Mouse (Mus musculus): ENCODE data around the gene Slc25a42.
A peak's percentile ranks its signal among the peaks of the same experiment; 100 is the strongest.

Gene Slc25a42

DNA sequence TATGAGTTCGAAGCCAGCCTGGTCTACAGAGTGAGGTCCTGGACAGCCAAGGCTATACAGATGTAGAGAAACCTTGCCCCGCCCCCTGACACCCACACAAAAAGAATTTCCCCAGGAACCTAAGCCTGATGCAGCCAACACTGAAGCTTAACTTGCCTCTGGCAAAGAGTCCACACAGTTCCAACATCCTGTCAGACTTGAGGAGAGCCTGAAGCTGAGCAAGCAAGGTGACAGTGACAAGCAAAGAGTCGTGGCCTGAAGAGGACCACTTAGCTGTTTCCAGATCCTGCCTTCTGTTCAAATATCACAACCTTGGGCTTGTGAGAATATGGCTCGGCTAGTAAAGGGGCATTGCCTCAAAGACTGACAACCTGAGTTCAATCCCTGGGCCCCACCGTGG, 3.0 kb upstream of the Slc25a42 start:
- no peak for DNase-seq (ENCODE audit: low read depth, low spot score)

DNA sequence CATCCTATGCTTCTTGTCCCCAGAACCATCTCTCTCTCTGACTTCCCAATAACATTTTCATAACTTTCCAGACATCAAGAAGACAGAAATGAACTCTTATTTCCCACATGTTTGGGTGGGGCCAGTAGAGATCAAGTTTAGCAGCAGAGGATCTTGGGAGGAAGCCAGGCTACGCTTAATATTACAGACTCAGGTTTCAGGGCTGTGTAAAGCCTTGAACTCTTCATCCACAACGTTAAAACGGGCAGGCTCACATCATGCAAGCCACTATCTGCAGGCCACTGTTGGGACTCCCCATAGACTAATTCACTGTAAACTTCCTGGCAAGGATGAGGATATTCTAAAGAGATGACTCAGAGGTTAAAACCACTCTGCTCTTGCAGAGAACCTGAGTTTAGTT, 2.3 kb upstream of the Slc25a42 start:
- no peak for DNase-seq (ENCODE audit: low read depth, low spot score)

DNA sequence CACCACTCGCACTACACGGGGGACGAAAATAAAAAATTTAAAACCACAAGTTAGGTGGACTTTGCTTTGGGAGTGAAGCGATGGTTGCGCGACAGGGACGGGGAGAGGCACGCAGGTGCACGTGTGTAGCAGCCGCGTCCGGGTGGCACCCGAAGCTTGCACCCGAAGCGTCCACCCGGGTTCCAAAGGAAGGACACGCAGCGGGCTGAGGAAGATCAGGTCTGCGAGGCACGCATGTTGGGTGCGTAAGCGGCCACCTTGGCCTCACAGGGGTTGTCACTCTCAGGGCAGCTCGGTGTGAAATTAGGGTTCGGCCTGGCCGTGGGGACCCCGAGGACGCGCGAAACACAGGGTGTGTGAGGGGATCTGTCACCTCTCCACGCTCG, 386 bp downstream of the Slc25a42 start:
- no peak for DNase-seq (ENCODE audit: low read depth, low spot score)

DNA sequence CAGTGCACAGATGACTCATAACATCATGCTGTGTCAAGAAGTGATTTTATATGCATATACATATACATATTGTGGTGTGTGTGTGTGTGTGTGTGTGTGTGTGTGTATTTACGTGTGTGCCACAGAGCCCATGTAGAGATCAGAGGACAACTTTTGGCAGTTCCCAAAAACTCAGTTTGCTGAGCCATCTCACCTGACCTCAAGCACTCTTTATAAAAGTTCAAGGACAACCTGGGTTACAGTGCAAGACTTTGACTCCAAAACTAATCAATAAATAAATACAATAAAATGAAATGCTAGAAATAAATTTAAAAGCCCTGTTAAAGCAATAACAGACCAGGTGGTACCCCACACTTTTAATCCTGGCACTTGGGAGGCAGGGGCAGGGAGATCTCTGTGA, 830 bp downstream of the Slc25a42 start:
- no peak for DNase-seq (ENCODE audit: low read depth, low spot score)

DNA sequence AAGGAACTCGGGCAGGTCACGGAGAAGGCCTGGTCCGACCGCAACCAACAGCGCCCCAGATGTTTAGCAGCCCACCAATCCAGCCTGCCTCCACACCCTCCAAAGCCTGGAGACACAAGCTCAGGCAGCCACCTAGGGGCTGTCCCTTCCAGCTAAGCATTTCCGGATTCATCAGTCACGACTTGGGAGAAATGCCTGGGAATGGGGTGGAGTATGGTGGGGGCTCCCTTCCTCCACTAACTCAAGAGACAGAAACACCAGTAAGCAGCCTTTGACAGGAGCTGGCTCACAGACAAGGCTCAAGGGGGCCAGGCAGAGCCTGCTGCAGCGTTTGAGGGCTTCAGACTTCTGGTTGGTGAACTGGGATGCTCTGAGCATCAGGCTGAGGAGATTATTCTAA, 1.6 kb downstream of the Slc25a42 start:
- DNase-seq (ENCODE audit: low read depth, low spot score), result peak; percentile 53

DNA sequence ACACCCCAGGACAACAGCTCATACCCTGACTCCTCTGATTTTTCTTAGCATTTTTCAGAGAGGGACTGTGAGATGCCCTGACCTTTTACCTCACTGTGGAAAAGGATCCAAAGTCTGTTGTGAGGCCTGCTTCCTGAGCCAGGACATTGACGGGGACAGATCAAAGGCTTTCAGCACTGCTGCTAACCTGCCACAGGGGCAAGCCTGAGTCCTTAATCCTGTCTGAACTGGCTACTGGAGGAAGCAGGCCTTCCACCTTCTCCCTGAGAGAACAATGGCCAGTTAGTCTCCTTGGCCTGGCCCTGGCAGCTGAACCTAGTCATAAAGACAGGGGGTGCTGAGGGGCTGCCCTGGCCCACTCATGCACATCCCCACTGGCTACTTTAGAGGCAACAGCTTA, 4.0 kb downstream of the Slc25a42 start:
- DNase-seq (ENCODE audit: low read depth, low spot score), result no peak

DNA sequence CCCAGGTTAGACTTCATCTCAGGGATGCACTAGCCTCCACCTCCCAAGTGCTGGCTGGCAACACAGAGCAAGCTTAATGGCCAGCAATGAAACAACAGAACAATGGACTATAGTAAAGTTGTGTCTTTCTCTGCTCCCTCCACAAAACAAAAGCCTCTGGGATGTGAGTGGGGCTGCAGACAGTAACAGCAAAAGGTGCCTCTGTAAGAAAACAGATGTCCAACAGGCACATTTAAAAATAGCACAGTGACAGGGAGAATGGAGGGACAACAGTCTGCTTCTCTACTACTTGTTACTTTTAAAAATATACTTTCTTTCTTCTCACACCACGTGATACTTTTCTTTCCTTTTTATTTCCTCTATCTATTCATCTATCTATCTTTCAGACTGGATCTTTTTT, 7.3 kb downstream of the Slc25a42 start:
- no peak for DNase-seq (ENCODE audit: low read depth, low spot score)

DNA sequence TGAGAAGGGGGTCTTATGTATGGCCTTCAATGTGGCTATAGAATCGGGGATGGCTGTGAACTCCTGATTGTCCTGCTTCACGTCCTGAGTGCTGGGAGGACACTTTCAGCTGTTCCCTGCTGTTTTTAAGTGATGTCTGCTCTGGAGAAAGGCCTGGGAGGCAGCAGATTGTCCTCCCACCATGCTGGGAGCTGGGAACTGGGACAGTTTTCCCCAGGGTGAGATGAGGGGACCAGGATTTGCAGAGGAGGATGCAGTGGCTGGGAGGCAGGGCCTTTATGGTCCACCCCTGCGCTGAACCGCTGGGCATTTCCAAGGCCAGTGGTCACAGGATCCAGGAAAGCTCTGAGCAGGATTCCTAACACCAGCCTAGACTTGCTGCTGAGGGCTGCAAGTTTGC, 9.0 kb downstream of the Slc25a42 start:
- DNase-seq (ENCODE audit: low read depth, low spot score), result peak; percentile 33

DNA sequence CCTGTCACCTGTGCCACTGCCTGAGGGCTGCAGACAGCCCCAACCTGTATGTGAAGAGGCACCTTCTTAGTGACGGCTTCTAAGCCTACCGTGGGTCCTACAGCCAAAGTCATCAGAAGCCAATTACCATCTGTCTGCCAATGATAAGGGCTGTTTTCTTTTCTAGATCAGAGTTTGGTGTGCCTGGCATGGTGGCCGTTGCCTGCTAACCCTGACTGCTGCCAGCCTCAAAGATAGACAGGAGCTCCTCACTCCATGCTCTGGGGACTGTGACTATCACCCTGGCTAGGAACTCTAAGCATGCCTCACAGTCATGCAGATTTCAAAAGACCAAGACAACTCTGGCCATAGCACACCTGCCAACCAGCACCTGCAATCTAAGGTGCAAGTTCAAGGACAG, 10.7 kb downstream of the Slc25a42 start:
- DNase-seq (ENCODE audit: low read depth, low spot score), result no peak

DNA sequence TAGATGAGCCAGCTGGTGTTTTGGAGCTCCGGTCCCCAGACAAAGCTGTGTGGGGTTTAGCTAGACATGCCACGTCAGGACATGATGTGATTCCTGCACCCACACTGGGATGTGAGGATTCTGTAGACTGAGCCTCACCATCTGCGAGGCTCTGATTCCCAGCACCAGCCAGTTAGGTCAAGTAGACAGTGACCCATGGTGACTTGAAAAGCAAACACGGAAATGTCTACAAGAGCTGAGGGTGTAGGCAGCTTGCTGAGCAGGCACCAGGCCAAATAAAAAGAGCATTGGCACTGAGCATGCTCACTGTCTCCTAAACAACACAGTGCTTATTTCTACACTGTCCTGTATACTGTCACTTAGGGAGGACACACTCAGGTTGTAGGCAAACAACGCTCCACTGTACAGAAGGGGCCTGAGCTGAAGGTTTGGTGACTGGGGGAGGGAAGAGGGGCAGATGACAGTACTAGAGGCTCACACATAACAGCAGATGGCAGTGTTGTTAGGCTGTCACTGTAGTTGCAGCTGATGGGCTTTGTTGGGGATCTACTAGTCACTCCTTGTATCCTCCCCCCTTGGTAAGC, 11.9 kb downstream of the Slc25a42 start:
- peak; percentile 59 for DNase-seq (ENCODE audit: low read depth, low spot score)

DNA sequence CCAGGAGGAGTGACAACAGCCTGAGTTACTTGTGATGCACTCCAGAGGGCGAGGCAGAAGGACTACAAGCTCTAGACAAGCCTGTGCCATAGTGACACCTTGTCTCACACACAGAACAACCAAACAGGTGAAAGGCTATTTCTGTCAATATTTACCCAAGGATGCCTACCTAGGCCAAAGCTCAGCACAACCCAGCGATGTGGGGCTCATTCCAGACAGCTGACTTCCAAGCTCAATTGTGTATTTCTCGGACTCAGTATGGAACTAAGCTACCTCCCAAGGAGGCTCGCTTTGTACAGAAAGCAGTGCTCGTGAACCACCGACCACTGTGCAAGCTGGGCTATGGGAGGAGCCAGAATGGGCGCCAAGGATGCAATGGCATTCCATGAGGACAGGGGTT, 14.5 kb downstream of the Slc25a42 start:
- no peak for DNase-seq (ENCODE audit: low read depth, low spot score)

DNA sequence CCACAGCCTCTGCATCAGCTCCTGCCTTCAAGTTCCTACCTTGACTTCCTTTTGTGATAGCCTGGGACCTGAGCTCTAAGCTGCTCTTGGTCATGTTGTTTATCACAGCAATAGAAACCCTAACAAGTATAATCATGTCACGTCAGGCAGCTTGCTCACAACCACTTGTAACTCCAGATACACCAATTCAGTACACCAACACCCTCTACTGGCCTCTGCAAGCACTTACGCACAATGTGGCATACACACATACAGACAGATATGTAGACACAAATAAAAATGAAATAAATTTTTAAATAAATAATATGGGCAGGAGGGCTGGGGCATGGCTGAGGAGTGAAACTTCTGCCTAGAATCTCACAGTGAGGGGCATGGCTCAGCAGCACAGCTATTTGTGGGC, 16.3 kb downstream of the Slc25a42 start:
- DNase-seq (ENCODE audit: low read depth, low spot score), result no peak

DNA sequence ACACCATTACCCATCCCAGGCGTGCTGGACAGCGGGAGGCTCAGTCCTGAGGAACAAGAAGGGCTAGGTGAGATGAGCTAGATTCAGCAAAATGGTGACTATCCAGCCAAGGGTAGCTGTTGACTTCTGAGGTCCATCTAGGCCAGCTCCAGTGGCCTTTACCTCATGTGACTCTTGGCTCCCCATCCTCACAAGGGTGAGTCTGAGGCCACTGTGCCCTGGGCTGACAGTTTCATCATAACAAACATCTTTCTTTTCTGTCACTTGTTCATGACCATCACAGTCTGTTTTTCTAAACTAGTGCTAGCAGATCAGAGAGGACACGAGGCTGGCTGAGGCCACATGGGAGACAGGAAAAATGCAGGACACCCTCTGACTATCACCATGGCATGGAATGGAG, 17.9 kb downstream of the Slc25a42 start:
- DNase-seq (ENCODE audit: low read depth, low spot score), result no peak

DNA sequence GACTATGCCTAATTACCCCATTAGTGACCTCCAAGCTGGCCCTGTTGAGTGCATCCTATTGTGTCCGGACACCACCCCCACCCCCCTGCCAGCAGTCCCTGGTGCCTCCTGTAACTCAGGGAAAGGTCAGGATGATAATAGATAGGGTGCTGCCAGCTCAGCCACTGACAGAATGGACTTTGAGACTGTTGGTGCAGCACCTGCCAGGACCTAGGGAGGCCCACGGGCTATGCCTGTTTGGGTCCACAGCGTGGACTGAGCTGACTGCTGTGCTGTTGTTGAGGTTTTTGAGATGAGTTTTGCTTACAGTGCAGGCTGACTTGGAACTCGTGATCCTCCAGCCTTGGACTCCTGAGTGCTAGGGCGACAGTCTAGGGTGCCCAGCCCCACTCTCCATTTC, 18.9 kb downstream of the Slc25a42 start:
- no peak for DNase-seq (ENCODE audit: low read depth, low spot score)

DNA sequence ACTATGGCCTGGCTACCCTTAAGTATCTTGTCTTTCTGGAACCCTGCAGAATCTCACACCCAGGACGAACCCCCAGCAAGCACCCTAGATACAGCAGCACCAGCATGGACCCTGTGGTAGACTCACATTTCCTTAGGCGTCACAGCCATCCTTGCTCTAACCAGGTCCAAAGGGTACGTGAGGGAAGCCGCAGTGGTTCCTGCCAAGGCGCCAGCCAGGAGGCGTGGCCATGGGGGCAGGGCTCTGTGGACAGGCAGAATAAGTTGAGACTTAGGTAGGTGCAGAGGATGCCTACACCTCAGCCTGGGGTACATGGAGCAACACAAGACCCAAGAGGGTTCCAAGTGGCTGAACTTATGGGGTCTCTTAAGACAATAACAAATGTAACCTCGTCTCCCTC, 23.4 kb downstream of the Slc25a42 start:
- DNase-seq (ENCODE audit: low read depth, low spot score), result no peak

DNA sequence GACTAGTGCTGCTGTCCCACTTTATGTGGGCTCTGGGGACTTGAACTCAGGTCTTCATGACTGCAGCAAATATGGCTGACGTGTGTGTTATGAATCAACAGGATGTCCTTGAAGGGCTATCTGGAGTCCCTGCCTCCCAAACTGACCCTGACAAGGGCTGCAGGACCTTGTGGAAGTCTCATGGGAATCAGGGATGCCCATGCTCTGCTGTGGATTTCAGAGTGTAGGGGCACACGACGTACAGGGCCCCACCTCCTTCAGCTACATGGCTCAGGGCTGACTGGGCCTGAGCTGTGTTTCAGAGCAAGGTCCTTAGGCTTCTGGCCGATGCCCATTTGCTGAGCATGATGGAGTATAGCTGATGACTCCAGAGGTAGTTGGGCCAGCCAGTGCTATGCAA, 28.9 kb downstream of the Slc25a42 start:
- no peak for DNase-seq (ENCODE audit: low read depth, low spot score)

DNA sequence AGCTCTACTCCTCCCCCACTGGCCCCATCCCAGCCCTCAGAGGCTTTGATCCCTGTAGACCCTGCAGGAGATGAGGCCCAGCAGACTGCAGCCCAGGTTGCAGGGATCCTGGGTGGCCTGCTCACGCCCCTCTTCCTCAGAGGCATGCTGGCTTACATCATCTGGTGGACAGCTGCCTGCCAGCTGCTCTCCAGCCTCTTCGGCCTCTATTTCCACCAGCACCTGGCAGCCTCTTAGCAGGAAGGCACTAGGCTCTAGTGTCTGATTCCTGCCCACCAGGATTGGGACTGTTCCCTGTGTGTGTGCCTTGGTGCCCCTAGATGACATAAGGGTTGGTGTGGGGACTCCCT, 30.2 kb downstream of the Slc25a42 start:
- no peak for DNase-seq (ENCODE audit: low read depth, low spot score)

DNA sequence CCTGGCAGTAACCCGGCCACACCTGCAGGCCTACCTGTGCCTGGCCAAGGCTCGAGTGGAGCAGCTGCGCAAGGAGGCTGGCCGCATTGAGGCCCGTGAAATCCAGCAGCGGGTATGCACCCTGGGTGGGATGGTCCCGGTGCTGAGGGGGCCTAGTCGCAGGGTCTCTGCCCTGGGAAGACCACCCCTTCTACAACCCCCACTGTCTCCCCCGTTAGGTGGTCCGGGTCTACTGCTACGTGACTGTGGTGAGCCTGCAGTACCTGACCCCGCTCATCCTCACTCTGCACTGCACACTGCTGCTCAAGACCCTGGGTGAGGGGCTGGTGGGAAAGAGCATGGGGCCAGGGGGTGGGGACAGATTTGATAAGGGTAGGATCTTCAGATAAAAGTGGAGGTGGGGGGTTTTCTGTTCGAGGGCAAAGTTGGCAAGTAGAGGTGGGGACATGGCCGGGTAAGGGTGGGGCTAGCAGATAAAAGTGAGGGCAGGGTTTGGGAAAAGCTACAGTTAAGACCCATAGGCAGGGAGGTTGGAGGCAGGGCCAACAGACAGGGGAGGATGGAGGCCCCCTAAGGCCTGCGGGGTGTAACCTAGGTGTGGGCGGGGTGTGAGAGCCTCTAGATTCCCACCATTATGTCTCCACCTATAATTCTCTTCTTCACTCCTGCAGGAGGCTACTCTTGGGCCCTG, 30.7 kb downstream of the Slc25a42 start:
- DNase-seq (ENCODE audit: low read depth, low spot score), result no peak

DNA sequence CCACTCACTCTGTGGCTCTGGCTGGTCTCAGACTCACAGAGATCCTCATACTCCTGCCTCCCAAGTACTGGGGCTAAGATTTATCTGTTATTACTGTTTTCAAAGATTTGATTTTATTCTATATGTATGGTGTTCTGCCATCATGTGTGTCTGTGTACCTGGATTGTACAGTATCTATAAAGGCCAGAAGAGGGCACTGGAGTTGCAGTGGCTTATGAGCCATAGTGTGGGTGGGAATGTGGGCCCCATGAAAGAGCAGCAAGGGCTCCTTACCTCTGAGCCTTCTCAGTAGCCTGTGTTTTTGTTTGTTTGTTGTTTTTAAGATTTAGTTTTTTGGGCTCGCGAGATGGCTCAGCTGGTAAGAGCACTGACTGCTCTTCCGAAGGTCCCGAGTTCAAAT, 33.0 kb downstream of the Slc25a42 start:
- DNase-seq (ENCODE audit: low read depth, low spot score), result no peak

DNA sequence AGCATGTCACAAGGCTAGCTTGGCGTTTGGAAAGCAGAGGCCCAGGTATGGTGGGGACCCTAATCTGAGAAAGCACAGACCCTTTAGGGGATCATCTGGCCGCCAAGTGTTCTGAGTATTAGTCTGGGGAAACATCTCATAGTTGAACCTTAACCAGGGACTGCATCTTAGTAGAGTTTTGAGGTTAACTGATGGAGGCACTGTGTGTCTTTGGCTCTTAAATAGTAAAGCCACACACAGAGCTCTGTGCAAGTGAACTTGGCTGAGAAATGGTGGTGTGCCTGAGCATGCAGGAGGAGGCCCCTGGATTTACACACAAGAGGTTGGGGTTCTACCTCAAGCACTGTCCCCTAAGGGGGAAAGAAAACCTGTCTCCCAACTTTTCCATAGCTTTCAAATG, 33.9 kb downstream of the Slc25a42 start:
- no peak for DNase-seq (ENCODE audit: low read depth, low spot score)

DNA sequence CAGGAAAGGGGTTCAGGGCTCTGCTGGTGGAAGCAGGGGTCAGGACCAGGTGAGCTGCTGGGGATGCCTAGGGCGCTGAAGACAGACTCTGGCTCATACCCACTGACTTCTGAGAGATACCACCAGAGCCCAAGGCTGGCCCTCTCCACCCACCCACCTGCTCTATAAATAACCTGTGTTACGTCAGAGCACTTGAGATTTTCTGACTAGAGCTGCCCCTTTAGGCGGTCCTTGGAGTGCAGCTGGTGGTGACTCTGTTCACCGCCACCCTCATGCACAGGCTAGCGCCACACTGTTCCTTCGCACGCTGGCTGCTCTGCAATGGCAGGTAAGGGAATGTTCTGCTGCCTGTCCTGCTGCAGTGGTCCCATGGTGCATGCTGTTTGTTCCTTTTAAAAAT, 38.0 kb downstream of the Slc25a42 start:
- DNase-seq (ENCODE audit: low read depth, low spot score), result peak; percentile 11

DNA sequence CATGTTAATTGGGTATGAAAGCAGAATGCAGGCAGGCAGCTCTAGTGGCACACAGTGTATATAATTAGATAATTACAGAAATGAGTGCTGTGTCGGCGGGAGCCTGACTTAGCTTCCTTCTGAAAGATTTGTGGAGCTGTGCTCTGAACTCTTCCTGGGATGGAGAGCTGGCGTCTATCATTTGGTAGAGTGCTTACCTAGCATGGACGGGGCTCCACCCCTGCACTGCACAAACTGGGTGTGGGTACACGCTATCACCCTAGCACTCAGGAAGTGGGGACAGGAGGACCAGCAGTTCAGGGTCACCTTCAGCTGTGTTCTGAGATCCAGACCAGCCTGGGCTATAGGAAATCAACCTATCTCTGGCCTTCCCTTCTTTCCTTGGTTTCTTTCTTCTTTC, 38.8 kb downstream of the Slc25a42 start:
- DNase-seq (ENCODE audit: low read depth, low spot score), result no peak

DNA sequence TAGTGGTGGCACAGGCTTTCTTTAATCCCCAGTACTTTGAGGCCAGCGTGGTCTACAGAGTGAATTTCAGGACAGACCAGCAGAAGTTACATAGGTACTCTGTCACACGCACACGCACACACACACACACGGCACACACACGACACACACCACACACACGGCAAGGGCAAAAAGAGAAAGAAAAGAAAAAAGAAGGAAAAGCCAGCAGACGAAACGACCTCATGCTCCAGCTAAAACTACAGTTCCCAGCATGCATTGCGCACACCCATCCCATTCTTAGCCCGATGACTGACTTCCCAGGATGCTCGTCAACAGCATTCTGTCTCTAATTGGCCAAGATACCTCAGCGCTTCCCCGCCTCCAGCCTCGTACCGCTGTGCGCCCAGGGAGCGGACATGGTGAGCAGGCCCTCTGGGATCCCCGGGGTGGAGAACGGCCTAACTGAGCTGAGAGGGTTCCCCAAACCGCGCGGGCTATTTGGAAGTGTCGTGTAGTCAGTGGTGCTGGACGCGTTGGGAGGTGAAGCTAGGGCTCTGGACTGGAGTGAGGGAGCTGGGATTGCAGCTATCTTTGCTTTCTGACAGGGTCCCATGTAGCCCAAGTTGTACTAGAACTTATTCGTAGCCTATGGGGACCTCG, 39.9 kb downstream of the Slc25a42 start, which contains the start of gene Tmem161a:
Gene Tmem161a, plus strand, starts transcription at position 314 of the 639 bp plus-strand sequence.
- peak; percentile 96 for DNase-seq (ENCODE audit: low read depth, low spot score)
